Mouse (Mus musculus): Measurements from ENCODE around the gene Cldn1. TPM values are rescaled to one million over a fixed set of nuclear protein-coding genes. Genes with fewer than 3 reads are reported as not detected.

The Cldn1 gene
- 2.5 and 3.6 TPM in 2 replicates for polyA plus RNA-seq (2014; fragmentation: Nextera tagmentation; extraction: Ambion mirVana)

GRCm38 (mm10) chr16:26371325-26372053, at the start of gene Cldn1:
Gene Cldn1 (minus strand): TSS chr16:26371841.
- H3K4me1 ChIP-seq (ENCODE audit: control insufficient read depth, insufficient read depth, low read length), result 0 out of 2 replicates have a peak, but pooled peaks cover 5% of the 10 kb centered on the region
- H3K36me3 ChIP-seq (ENCODE audit: control insufficient read depth, insufficient read depth, low read length), result no peaks in the 10 kb centered on the region
- no peaks in the 10 kb centered on the region for H3K27me3 ChIP-seq (ENCODE audit: control insufficient read depth, insufficient read depth, low read length)
- H3K9me3 ChIP-seq (ENCODE audit: control insufficient read depth, low read length), result no peaks in the 10 kb centered on the region
- 3% methylated on average over 33 of the region's 33 CpGs for WGBS
- peak; percentile 79; the same call in 1 of the 2 replicates for ATAC-seq (ENCODE audit: low FRiP score, low TSS enrichment)
- H3K27ac ChIP-seq (replicated peaks; ENCODE audit: low read depth, low read length), result no peak within 1 kb of the TSS
- peak within 1 kb of the TSS; percentile 44 for H3K4me3 ChIP-seq (replicated peaks; ENCODE audit: low read depth, low read length)
- H3K4me2 ChIP-seq (ENCODE audit: low read length), result peak within 1 kb of the TSS; percentile 93
- H3K9ac ChIP-seq (replicated peaks; ENCODE audit: low read length), result peak within 1 kb of the TSS; percentile 42; the same call in 1 of the 2 replicates
- peak; percentile 89 for DNase-seq

GRCm38 (mm10) chr16:26418616-26419015, 47.0 kb upstream of the Cldn1 start:
- H3K9ac ChIP-seq (replicated peaks; ENCODE audit: low read length), result no peak overlapping the region
- no peaks in the 10 kb centered on the region for H3K4me1 ChIP-seq (ENCODE audit: control insufficient read depth, insufficient read depth, low read length)
- WGBS, result 88% methylated on average over 3 of the region's 3 CpGs
- no peaks in the 10 kb centered on the region for H3K36me3 ChIP-seq (ENCODE audit: control insufficient read depth, insufficient read depth, low read length)
- no peak overlapping the region for H3K27ac ChIP-seq (replicated peaks; ENCODE audit: low read depth, low read length)
- H3K4me2 ChIP-seq (ENCODE audit: low read length), result no peak overlapping the region
- ATAC-seq (ENCODE audit: low FRiP score, low TSS enrichment) (no peak), DNase-seq (no peak)
- no peaks in the 10 kb centered on the region for H3K9me3 ChIP-seq (ENCODE audit: control insufficient read depth, low read length)
- no peak overlapping the region for H3K4me3 ChIP-seq (replicated peaks; ENCODE audit: low read depth, low read length)
- H3K27me3 ChIP-seq (ENCODE audit: control insufficient read depth, insufficient read depth, low read length), result no peaks in the 10 kb centered on the region

GRCm38 (mm10) chr16:26404070-26404469, 32.4 kb upstream of the Cldn1 start:
- DNase-seq (no peak), ATAC-seq (ENCODE audit: low FRiP score, low TSS enrichment) (no peak)
- Histone ChIP-seq H3K4me2 (ENCODE audit: low read length) (no peak overlapping the region), H3K4me1 (ENCODE audit: control insufficient read depth, insufficient read depth, low read length) (no peaks in the 10 kb centered on the region), H3K27me3 (ENCODE audit: control insufficient read depth, insufficient read depth, low read length) (no peaks in the 10 kb centered on the region), H3K4me3 (replicated peaks; ENCODE audit: low read depth, low read length) (no peak overlapping the region), H3K9me3 (ENCODE audit: control insufficient read depth, low read length) (no peaks in the 10 kb centered on the region), H3K9ac (replicated peaks; ENCODE audit: low read length) (no peak overlapping the region), H3K36me3 (ENCODE audit: control insufficient read depth, insufficient read depth, low read length) (no peaks in the 10 kb centered on the region), H3K27ac (replicated peaks; ENCODE audit: low read depth, low read length) (no peak overlapping the region)
- 47% methylated on average over 1 of the region's 1 CpGs for WGBS

GRCm38 (mm10) chr16:26400971-26401370, 29.3 kb upstream of the Cldn1 start:
- H3K9me3 ChIP-seq (ENCODE audit: control insufficient read depth, low read length), result no peaks in the 10 kb centered on the region
- no peak overlapping the region for H3K27ac ChIP-seq (replicated peaks; ENCODE audit: low read depth, low read length)
- ATAC-seq (ENCODE audit: low FRiP score, low TSS enrichment) (no peak), DNase-seq (no peak)
- H3K4me2 ChIP-seq (ENCODE audit: low read length), result no peak overlapping the region
- H3K4me3 ChIP-seq (replicated peaks; ENCODE audit: low read depth, low read length), result no peak overlapping the region
- H3K4me1 ChIP-seq (ENCODE audit: control insufficient read depth, insufficient read depth, low read length), result no peaks in the 10 kb centered on the region
- 51% methylated on average over 3 of the region's 3 CpGs for WGBS
- no peak overlapping the region for H3K9ac ChIP-seq (replicated peaks; ENCODE audit: low read length)
- no peaks in the 10 kb centered on the region for H3K27me3 ChIP-seq (ENCODE audit: control insufficient read depth, insufficient read depth, low read length)
- no peaks in the 10 kb centered on the region for H3K36me3 ChIP-seq (ENCODE audit: control insufficient read depth, insufficient read depth, low read length)

GRCm38 (mm10) chr16:26400549-26400948, 28.9 kb upstream of the Cldn1 start:
- H3K4me2 ChIP-seq (ENCODE audit: low read length), result no peak overlapping the region
- 86% methylated on average over 4 of the region's 4 CpGs for WGBS
- H3K4me1 ChIP-seq (ENCODE audit: control insufficient read depth, insufficient read depth, low read length), result no peaks in the 10 kb centered on the region
- ATAC-seq (ENCODE audit: low FRiP score, low TSS enrichment) (no peak), DNase-seq (no peak)
- no peaks in the 10 kb centered on the region for H3K27me3 ChIP-seq (ENCODE audit: control insufficient read depth, insufficient read depth, low read length)
- H3K4me3 ChIP-seq (replicated peaks; ENCODE audit: low read depth, low read length), result no peak overlapping the region
- no peak overlapping the region for H3K9ac ChIP-seq (replicated peaks; ENCODE audit: low read length)
- no peaks in the 10 kb centered on the region for H3K36me3 ChIP-seq (ENCODE audit: control insufficient read depth, insufficient read depth, low read length)
- no peak overlapping the region for H3K27ac ChIP-seq (replicated peaks; ENCODE audit: low read depth, low read length)
- no peaks in the 10 kb centered on the region for H3K9me3 ChIP-seq (ENCODE audit: control insufficient read depth, low read length)

- Histone ChIP-seq H3K4me2 (ENCODE audit: low read length) (no peak overlapping the region), H3K4me3 (replicated peaks; ENCODE audit: low read depth, low read length) (no peak overlapping the region), H3K9me3 (ENCODE audit: control insufficient read depth, low read length) (no peaks in the 10 kb centered on the region), H3K4me1 (ENCODE audit: control insufficient read depth, insufficient read depth, low read length) (no peaks in the 10 kb centered on the region), H3K9ac (replicated peaks; ENCODE audit: low read length) (no peak overlapping the region), H3K27ac (replicated peaks; ENCODE audit: low read depth, low read length) (no peak overlapping the region), H3K36me3 (ENCODE audit: control insufficient read depth, insufficient read depth, low read length) (no peaks in the 10 kb centered on the region), H3K27me3 (ENCODE audit: control insufficient read depth, insufficient read depth, low read length) (no peaks in the 10 kb centered on the region)
- no peak for ATAC-seq (ENCODE audit: low FRiP score, low TSS enrichment)
- WGBS, result 51% methylated on average over 4 of the region's 4 CpGs
- DNase-seq, result no peak
Observed at GRCm38 (mm10) chr16:26390936-26391335, 19.3 kb upstream of the Cldn1 start.

- no peaks in the 10 kb centered on the region for H3K27me3 ChIP-seq (ENCODE audit: control insufficient read depth, insufficient read depth, low read length)
- ATAC-seq (ENCODE audit: low FRiP score, low TSS enrichment), result no peak
- no peaks in the 10 kb centered on the region for H3K36me3 ChIP-seq (ENCODE audit: control insufficient read depth, insufficient read depth, low read length)
- no peaks in the 10 kb centered on the region for H3K4me1 ChIP-seq (ENCODE audit: control insufficient read depth, insufficient read depth, low read length)
- no peak overlapping the region for H3K9ac ChIP-seq (replicated peaks; ENCODE audit: low read length)
- no peaks in the 10 kb centered on the region for H3K9me3 ChIP-seq (ENCODE audit: control insufficient read depth, low read length)
- no peak overlapping the region for H3K4me2 ChIP-seq (ENCODE audit: low read length)
- DNase-seq, result no peak
- H3K27ac ChIP-seq (replicated peaks; ENCODE audit: low read depth, low read length), result no peak overlapping the region
- H3K4me3 ChIP-seq (replicated peaks; ENCODE audit: low read depth, low read length), result no peak overlapping the region
- WGBS, result 93% methylated on average over 2 of the region's 2 CpGs
Observed at GRCm38 (mm10) chr16:26386159-26386558, 14.5 kb upstream of the Cldn1 start.

GRCm38 (mm10) chr16:26384112-26384649, 12.5 kb upstream of the Cldn1 start:
- Histone ChIP-seq H3K4me3 (replicated peaks; ENCODE audit: low read depth, low read length) (no peak overlapping the region), H3K4me2 (ENCODE audit: low read length) (no peak overlapping the region), H3K9ac (replicated peaks; ENCODE audit: low read length) (no peak overlapping the region), H3K9me3 (ENCODE audit: control insufficient read depth, low read length) (no peaks in the 10 kb centered on the region), H3K36me3 (ENCODE audit: control insufficient read depth, insufficient read depth, low read length) (no peaks in the 10 kb centered on the region), H3K4me1 (ENCODE audit: control insufficient read depth, insufficient read depth, low read length) (no peaks in the 10 kb centered on the region), H3K27ac (replicated peaks; ENCODE audit: low read depth, low read length) (no peak overlapping the region), H3K27me3 (ENCODE audit: control insufficient read depth, insufficient read depth, low read length) (no peaks in the 10 kb centered on the region)
- DNase-seq (no peak), ATAC-seq (ENCODE audit: low FRiP score, low TSS enrichment) (no peak)
- 76% methylated on average over 5 of the region's 5 CpGs for WGBS

- Histone ChIP-seq H3K9me3 (ENCODE audit: control insufficient read depth, low read length) (no peaks in the 10 kb centered on the region), H3K27me3 (ENCODE audit: control insufficient read depth, insufficient read depth, low read length) (no peaks in the 10 kb centered on the region), H3K36me3 (ENCODE audit: control insufficient read depth, insufficient read depth, low read length) (no peaks in the 10 kb centered on the region), H3K4me3 (replicated peaks; ENCODE audit: low read depth, low read length) (no peak overlapping the region), H3K9ac (replicated peaks; ENCODE audit: low read length) (no peak overlapping the region), H3K27ac (replicated peaks; ENCODE audit: low read depth, low read length) (no peak overlapping the region), H3K4me2 (ENCODE audit: low read length) (no peak overlapping the region), H3K4me1 (ENCODE audit: control insufficient read depth, insufficient read depth, low read length) (no peaks in the 10 kb centered on the region)
- WGBS, result 85% methylated on average over 5 of the region's 5 CpGs
- no peak for DNase-seq
- no peak for ATAC-seq (ENCODE audit: low FRiP score, low TSS enrichment)
Observed at GRCm38 (mm10) chr16:26377170-26377569, 5.5 kb upstream of the Cldn1 start.

All from midbrain, embryonic 14.5 days (tissue).